Mouse (Mus musculus) ZHBTc4 (cell line): Measurements from ENCODE around the gene Bhmt2.

Experiments
- DNase-seq: peaks from one replicate; pipeline ENCODE4 v3.0.0-alpha.2; 2011; ENCODE audit warnings: low read depth, low spot score

The Bhmt2 gene

DNA sequence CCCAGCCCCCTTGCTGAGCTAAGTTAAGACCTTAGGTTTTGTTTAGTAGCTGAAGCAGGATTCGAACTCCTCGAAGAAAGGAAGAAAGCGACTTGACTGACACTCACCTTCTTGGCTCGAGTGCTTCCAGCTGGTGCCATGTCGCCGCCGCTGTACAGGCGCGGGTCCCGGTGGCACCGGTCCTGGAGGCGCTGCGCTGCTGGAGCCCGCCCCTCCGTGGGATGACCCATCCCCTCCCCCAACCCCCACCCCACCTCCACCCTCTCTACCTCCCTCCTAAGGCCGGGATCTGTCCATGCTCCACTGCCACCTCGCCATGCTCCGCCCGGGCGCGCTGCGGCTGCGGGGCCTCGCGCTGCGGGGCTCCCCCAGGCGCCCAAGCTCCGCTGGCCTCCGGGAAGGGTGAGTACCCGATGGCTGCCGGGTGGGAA is at the start of gene Bhmt2, which contains the start of gene Dmgdh:
Bhmt2 (minus strand) TSS at position 172 of the 431 bp plus-strand sequence.
Dmgdh (plus strand) TSS at position 303 of the 431 bp plus-strand sequence.
- DNase-seq, result peak; percentile 68

DNA sequence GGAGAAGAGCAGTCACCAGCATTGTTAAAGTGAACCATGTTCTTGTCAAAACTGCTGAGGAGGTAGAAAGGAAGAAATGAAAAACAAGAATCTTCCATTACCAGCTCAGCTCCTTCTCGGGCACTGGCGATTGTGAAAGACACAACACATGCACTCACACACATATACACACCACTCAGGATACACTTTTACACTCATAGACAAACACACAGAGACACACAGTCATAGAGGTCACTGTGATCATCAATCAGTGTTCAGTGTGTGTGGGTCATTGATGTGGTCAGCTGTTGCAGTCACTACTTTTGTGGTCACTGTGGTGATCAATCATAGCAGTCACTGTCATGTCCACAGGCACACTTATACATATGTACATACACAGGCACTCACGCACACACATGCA is 49.4 kb upstream of the Bhmt2 start:
- DNase-seq, result no peak

DNA sequence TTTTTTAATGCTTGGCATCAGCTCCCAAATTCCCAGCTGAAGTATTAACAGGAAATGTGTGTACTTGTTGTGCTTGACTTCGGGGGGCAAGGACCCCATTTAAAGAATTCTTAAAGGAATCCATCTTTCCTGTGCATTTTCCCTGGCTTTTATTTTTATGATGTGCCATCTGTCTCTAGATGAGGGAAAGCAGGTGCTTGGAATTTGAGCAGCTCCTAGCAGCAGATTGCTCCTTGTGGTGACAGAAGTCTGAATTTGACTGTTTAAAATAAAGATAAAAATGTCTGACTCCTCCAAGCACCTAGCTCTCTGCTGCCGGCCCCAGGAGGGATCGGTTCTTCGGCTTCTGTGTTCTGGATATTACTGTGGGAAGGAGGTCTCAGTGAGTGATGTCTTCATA is 47.8 kb upstream of the Bhmt2 start:
- no peak for DNase-seq

DNA sequence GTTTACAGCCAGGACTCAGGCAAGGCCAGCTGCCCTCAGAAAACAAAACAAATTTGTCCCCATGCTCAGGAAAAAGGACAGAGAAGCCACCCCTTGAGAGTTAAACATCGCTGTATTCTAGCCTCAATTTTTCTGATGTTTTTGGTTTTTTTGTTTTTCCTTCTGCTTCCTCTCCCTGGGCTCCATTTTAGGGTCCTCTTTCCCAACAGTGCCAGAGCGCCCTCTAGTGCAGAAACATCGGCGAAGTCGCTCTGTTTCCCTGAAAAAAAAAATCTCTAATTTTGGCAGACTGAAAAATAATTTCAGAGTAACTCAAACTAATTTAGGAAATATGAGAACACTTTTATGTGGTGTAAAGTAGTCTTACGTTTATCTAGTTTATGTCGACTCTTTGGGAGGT is 44.8 kb upstream of the Bhmt2 start:
- peak; percentile 73 for DNase-seq

DNA sequence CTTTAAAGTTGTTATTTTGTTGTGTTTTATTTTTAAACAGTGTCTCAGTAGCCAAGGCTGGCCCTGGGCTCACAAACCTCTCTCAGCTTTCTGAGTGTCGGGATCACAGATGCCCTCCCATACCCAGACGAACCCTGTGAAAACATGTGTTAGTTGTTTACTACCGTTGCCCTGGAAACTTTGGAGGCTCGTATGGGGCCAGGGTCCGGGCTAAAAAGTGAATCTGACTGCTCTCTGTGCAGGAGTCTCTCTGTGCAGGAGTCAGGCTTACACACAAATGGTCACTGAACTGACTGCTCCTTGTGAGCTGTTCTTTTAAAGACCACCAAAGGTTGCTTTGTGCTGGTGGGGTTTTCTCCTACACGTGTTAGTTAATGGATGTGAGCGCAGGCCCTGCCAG is 43.0 kb upstream of the Bhmt2 start:
- DNase-seq, result no peak

DNA sequence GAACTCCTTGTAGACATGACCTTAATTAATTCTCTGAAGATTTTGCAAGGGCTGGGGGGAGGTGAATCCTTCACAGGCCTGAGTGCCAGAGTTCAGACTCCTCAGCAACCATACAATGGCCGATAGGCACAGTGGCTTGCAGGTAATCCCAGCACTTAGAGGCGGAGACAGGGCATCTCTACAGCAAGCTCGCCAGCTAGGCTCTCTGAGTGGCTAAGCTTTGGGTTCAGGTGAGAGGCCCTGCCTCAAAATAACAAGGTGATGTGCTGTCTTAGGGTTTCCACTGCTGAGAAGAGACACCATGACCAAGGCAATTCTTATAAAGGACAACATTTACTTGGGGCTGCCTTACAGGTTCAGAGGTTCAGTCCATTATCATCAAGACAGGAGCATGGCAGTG is 39.7 kb upstream of the Bhmt2 start:
- DNase-seq, result no peak

DNA sequence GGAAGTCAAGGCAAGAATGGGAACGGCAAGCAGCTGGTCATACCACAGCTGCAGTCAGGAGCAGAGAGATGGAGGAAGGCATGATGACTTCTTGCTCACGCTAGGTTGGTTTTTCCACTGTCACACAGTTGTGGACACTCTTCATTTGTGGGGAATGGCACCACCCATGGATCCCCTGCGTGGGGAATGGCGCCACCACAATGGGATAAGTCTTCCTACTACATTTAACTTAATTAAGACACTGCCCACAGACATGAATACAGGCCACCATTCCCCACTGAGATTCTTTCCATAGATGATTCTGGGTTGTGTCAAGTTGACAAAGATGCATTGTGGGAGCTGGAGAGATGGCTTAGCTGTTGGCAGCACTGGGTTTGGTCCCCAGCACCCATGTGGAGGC is 38.3 kb upstream of the Bhmt2 start:
- no peak for DNase-seq

DNA sequence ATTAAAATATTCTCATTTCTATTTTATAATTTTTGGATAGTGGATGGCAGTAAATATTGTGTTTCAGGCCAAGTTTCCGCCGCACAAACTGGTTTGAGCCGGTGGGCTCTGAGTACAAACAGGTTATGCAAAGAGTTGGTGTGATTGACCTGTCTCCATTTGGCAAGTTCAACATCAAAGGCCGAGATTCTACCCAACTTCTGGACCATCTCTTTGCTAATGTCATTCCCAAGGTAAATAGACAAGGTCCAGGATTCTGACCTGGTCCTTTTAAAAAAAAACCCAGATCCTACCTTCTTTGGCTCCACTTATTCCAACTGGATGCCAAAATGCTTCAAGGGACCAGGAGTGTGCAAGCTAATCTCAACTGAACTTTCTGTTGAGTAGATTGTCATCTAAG is 37.1 kb upstream of the Bhmt2 start:
- no peak for DNase-seq

DNA sequence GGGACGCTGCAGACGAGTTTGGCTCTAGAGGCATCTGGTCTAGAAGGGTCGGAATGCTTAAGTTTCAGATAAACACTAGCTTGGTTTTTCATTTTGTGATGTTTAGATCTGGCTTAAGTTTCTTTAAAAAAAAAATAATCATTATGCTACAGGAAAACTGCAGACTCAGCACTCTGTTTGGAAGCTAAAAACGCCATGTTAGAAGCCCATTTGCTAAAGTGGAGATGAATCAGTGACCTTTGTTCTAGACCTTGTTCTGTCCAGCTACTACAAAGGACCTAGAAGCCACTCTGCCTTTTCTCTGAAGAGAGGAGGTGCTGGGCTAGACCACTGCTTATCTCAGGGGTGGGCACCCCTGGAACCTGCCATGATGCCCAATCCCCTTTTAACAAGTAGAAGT is 36.2 kb upstream of the Bhmt2 start:
- DNase-seq, result no peak

DNA sequence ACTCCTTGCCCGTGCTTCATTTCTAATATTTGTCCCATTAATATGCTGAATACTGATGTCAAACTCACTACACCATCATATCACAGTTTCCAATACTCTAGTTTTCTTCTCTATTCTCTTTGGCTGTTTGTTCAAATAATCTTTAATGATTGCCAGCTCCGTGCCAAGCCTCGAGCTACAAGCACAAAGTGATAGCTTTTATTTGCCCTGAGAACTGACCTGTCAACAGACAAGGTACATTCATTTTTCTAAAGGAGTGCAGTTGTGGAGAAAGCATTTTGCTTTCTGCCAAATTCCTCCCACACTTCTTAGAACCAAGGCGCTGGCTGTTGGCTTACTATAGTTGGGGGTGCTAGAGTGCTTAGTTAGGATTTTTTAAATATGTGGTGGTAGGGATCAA is 33.2 kb upstream of the Bhmt2 start:
- DNase-seq, result no peak

DNA sequence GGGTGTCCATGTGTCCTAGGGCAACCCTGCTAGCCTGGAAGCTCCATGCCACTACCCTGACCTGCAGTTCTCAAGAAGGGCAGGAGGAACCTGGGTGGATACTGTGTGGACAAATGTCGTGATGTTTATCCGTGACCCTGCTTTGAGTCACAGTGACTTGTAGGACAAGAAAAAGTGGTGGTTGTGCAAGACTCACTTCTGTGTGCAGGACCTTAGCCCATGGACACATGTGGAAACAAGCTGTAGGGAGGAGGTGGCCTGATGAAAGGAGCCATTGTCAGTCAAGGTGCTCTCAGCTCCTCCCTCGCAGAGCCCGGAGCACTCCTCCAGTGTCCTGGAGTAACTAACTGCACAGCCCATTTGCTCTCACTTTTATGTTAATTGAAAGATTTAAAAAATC is 31.6 kb upstream of the Bhmt2 start:
- no peak for DNase-seq

DNA sequence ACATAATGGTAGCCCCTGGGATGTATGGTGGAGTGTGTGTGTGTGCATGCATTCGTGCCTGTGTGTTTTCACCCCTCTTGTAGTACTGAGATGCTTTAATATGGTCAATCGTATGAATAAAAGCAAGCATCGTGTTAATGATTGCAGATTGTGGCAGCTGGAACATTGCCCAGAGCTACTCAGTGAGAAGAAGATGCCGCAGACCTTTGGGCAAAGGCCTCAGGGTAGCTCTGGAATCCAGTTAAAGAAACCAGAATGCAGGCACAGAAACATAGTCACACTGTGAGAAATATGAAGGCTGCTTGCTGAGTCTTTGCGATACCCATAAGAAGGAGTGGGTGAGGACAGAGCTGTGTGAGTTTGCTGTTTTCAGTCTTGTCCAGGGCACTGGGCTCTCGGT is 24.8 kb upstream of the Bhmt2 start:
- DNase-seq, result no peak

DNA sequence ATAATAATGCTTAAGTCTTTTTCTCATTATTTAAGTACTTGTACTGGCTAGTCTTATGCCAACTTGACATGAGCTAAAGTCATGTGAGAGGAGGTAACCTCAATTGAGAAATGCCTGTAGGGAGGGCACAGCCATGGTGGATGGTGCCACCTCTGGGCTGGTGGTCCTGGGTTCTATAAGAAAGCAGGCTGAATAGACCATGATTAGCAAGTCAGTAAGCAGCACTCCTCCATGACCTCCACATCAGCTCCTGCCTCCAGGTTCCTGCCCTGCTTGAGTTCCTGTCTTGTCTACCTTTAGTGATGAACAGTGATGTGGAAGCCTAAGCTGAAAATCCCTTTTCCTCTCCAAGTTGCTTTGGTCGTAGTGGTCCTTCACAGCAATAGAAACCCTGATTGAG is 16.7 kb upstream of the Bhmt2 start:
- DNase-seq, result no peak

DNA sequence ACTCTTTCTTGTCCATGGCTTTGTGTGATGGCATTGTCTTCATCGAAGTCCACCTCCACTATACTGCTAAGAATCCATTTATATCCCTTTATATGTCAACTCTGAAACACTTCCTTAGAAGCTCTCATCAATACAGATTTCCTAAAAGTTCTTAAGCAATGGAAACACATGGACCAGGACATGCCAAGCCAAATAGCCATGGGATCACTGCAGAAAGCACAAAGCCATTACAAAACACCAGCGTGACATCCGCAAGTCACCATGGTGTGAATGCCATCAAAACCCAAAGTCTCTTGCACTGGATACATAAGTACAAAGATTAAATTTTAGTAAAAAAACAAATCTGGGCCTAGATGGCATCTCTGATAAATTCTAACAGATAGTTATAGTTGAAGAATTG is 15.5 kb upstream of the Bhmt2 start:
- DNase-seq, result no peak

DNA sequence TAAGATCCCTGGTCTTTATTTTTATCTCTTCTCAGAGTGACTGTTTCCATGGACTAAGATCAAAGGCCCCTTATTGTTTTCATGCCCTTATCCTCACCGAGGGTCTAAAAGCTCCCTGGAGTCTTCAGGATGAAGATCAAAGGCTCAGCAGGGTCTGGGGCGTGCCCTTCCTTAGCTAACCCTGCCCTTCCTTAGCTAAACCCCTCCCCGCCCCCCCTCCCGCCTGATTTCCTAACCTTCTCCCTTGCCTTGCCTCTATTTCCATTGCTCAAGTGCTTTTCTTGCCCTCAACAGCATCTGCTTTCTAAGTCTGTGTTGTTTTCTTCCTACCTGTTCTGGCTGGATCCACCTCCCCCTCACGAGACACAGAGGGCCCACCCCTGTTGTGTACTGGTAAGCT is 13.2 kb upstream of the Bhmt2 start:
- DNase-seq, result peak; percentile 93

DNA sequence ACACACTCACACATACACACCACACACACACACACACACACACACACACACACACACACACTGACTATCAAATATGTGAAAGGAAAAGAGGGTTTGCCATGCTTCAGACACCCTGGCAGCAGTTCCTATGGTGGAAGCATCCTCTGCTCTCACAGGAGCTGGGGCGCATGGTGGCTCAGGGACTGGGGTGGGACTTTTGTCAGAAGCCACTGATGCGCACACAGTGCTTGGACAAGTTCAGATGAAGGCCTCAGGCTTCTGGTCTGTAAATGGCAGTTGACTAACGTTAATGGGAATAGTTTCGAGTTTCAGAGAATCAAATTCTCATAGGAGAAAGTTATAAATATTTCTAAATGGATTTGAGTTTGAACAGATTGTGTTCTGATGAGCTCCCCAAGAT is 11.1 kb upstream of the Bhmt2 start:
- DNase-seq, result no peak

DNA sequence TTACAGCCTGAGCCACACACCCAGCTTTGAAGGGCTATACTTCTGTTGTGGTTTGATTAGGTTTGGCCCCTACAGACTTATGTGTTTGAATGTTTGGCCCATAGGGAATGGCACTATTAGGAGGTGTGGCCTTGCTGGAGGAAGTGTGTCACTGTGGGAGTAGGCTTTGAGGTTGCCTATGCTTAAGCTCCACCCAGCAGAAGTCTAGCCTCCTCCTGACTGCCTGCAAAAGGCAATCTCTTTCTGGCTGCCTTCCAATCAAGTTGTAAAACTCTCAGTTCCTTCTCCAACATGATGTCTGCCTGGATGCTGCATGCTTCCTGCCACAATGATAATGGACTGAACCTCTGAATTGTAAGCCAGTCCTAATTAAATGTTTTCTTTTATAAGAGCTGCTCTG is 9.2 kb upstream of the Bhmt2 start:
- peak; percentile 55 for DNase-seq

DNA sequence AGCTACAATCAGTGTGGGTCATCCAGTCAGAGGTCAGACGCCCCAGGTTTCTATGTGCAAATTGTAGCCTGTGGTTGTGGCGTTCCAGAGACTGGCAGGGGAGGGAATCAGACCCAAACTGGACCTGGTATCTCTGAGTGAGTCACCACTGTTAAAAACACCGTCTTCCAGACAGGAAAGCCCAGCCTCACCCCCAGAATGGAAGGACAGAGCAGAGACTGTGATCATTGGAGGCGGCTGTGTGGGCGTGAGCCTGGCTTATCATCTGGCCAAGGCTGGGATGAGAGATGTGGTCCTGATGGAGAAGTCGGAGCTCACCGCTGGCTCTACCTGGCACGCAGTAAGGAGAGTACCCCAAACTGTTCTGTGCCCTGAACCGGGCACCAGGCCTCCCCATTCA is 2.8 kb upstream of the Bhmt2 start:
- DNase-seq, result no peak

DNA sequence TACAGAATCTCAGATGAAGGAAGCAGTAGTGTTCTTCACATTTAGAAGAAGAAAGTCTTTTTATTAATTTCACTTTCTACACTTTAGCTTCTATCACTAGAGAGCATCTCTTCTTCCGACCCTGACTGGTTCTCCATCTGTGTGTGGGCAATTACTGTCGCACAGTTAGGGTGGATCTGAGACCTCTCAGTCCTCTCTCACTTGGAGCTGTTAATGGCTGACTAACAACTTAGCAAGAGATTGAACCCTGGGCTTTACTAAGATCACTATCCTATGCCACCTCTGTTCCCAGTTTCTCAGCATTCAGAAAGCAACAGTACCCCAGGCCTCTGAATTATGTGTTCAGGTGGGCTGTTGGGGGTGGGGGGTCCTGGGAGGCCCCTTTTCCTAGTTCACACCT is 806 bp downstream of the Bhmt2 start:
- no peak for DNase-seq

DNA sequence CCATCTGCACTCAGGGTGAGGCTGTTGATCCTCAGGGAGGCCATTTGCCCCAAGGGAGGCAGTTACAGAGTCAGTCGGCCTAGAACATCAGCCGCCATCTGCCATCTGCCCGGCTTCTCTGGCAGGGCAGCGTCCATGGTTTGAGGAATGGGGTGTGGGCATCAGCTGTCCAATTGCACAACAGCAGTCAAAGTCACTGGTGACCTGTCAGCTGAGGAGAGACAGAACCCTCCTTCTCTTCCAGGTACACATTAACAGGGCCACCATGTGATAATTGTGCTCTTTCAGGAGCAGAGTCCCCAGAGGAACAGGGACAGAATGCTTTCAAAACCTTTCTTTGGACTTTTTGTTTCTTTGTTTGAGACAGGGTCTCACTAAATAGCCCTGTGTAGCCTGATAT is 1.7 kb downstream of the Bhmt2 start:
- DNase-seq, result no peak

DNA sequence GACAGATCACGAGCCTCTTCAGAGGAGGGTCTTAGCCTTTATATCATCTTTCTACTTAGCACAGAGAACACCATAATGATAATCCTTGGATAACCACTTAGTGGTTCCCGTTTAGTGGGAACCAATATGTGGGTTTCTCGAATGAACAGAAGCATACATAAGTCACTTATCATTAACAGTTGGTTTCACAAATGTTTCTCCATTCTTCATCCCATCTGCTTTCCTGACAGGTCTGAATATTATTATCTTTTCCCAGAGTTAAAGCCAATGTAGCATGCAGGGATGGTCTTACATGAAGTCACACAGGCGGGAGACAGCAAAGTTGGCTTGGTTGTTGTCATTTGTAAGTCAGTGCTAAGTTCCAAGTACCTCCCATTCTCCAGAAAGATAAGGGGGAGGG is 6.5 kb downstream of the Bhmt2 start:
- no peak for DNase-seq

DNA sequence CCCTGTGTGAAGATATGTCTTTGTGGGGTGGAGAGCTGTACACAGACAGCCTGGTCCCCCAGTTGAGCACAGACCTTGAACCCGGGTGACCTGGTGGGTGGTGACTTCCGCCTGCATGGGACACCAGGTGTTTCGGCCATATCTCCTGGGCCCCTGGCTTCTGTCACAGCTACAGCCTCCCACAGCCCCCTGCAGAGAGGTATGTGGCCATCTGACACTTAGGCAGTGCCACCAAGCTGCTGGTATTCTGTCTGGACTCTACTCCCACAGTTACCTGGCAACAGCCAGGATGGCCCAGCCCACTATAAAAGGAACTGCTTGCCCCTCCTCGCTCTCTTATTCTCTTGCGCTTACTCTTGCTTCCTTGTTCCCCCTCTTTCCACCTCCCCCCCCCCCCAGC is 16.2 kb downstream of the Bhmt2 start:
- DNase-seq, result peak; percentile 62

DNA sequence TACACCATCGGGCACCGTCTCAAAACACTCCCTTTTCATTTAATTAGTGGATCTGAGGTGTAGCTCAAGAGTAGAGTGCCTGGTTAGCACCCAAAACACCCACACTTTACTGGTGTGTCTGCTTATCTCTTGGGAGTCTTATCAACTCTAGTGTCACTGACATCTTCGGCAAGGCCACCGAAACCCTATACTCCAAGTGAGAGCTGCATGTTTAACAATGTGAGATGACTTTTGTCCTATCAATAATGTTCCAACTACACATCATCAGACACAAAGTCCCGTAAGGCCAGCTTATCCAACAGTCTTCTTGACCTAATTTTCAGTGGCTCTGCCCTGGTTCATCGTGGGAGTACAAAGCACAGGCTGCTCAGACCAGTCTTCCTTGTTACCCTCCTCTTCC is 20.7 kb downstream of the Bhmt2 start:
- DNase-seq, result no peak

DNA sequence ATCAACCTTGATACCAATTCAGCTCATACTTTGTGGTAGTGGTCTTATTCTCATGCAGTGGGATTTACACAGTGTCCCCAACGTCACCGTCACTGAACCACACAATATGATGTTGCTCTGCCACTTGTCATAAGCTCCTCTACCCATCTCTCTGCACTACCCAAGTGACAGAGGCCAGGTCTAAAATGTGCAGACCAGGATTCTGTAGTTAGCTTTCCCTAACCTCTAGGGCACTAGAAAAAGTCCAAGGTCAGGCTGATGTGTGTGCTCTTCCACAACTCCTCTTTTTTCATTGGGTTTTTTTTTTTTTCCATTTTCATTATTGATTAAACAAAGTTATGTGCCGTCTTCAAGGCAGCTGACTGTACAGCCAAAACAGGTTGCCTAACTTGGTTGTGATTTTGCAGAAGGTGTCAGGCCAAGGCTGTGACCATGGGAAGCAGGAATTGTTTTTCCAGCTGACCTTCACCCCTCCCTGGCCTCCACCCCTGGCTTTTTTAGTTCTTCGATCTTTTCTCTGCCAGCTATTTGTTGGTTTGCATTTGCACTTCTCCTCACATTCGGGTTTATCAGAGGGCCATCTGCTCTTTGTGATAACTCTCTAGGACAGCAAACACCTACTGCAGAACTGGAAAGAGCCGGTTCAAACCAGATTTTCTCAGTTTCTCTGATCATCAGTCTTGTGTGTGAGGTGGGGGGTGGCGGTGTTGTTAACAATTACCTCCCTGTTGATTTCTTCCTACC is 25.5 kb downstream of the Bhmt2 start:
- DNase-seq, result peak; percentile 90
